Mouse (Mus musculus) ES-E14 (cell line): ENCODE data around the gene Ndufa10. TPM values are rescaled to one million over a fixed set of nuclear protein-coding genes. Genes with fewer than 3 reads are reported as not detected.

Source experiments
- DNase-seq: peaks from one replicate; pipeline ENCODE4 v3.0.0-alpha.2; 2013; ENCODE audit warnings: low read depth, low spot score
- H3K27ac ChIP-seq: 2 replicates; pipeline ENCODE4 v1.5.1; 2012; ENCODE audit warnings: low read depth, mild to moderate bottlenecking, low read length, moderate library complexity, mixed read lengths; ENCODE audit not compliant: poor library complexity, insufficient read depth, severe bottlenecking
- H3K36me3 ChIP-seq: 2 replicates; pipeline ENCODE4 v1.6.1; 2012; ENCODE audit warnings: mild to moderate bottlenecking, low read length, moderate library complexity, mixed read lengths; ENCODE audit not compliant: control insufficient read depth, poor library complexity, insufficient read depth, severe bottlenecking
- H3K4me1 ChIP-seq, 2 experiments: fragments of 150-350 bp in 1 of 2; sonication (generic) in 1 of 2; 2 replicates each; pipeline ENCODE4 v1.6.1; 2012; ENCODE audit warnings: low read length in 2 of 2, mild to moderate bottlenecking in 1 of 2, mixed read lengths in 1 of 2; ENCODE audit not compliant: control insufficient read depth in 2 of 2, insufficient read depth in 2 of 2, poor library complexity in 1 of 2
- H3K4me3 ChIP-seq, 2 experiments: fragments of 150-350 bp in 1 of 2; sonication (generic) in 1 of 2; 2 replicates each; pipeline ENCODE4 v1.5.1; 2012; ENCODE audit warnings: low read length in 2 of 2, low read depth in 1 of 2, mild to moderate bottlenecking in 1 of 2, mixed read lengths in 1 of 2; ENCODE audit not compliant: insufficient read depth in 1 of 2, poor library complexity in 1 of 2, severe bottlenecking in 1 of 2
- H3K9ac ChIP-seq: 2 replicates; pipeline ENCODE4 v1.6.1; 2012; ENCODE audit warnings: low read depth, mild to moderate bottlenecking, low read length, mixed read lengths; ENCODE audit not compliant: poor library complexity, insufficient read depth, severe bottlenecking
- H3K9me3 ChIP-seq: fragments of 150-350 bp; sonication (generic); 2 replicates; pipeline ENCODE4 v1.6.1; 2012; ENCODE audit warnings: low read depth, mild to moderate bottlenecking, low read length; ENCODE audit not compliant: control insufficient read depth, insufficient read depth
- CHD2 ChIP-seq: IDR thresholded peaks from 2 replicates; pipeline ENCODE4 v1.6.1; 2014; ENCODE audit warnings: mild to moderate bottlenecking, low read depth, low read length, inconsistent platforms
- HCFC1 ChIP-seq: IDR thresholded peaks from 2 replicates; pipeline ENCODE4 v1.6.1; 2012; ENCODE audit warnings: low read length, inconsistent platforms, borderline replicate concordance; ENCODE audit not compliant: insufficient read depth
- MAFK ChIP-seq: IDR thresholded peaks from 2 replicates; pipeline ENCODE4 v1.6.1; 2014; ENCODE audit warnings: mild to moderate bottlenecking, low read depth, low read length, inconsistent platforms; ENCODE audit not compliant: insufficient read depth
- ZC3H11A ChIP-seq: IDR thresholded peaks from 2 replicates; pipeline ENCODE4 v1.6.1; 2012; ENCODE audit warnings: low read depth, mild to moderate bottlenecking, inconsistent platforms, low read length, borderline replicate concordance
- ZNF384 ChIP-seq: IDR thresholded peaks from 2 replicates; pipeline ENCODE4 v1.6.1; 2012; ENCODE audit warnings: low read depth, low read length, inconsistent platforms
- in situ Hi-C, 2 experiments: fragments of 600-800 bp; cut with MboI; formaldehyde crosslinking; loops; one replicate each; pipeline ENCODE4 v1.15.1; 2025; ENCODE audit warnings: low sequenced_read_pairs in 2 of 2, inconsistent platforms in 1 of 2; ENCODE audit not compliant: unreplicated experiment in 2 of 2
- total RNA-seq: library from RNA; depleted of rRNA; stranded (reverse); fragments of 300-350 nt; gene quantifications from 2 replicates; pipeline ENCODE4 v1.2.3, GENCODE M21; 2012; rRNA removed

Ndufa10 gene
- total RNA-seq, 1 experiment, result 136 TPM

DNA sequence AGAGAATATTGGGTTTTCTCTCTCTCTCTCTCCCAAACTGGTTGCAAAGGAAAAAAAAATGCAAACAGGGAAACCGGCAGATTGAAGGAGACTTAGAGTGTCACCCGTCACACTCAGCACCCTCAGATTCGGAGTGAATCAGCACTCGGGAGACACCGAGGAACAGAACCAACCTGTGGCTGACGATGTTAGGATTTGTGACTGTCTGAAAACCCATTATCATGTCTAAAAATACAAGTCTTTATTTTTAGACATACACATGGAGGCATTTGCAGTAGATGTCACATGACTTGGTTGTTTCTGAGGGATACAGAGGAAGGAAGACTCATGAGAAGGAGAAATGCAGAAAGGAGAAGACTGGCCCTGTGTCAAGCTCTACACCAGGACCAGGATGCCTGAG lies 80.5 kb downstream of the Ndufa10 start:
- H3K4me1 ChIP-seq, result 0 out of 4 replicates have a peak, but pooled peaks cover 0 to 2% of the 10 kb centered on the region in 2 experiments

More for the DNA sequence above, 80.5 kb downstream of the Ndufa10 start:
- Histone ChIP-seq H3K27ac (no peak overlapping the region), H3K9ac (no peak overlapping the region), H3K4me3 (no peak overlapping the region), H3K36me3 (no peaks in the 10 kb centered on the region), H3K9me3 (no peaks in the 10 kb centered on the region)
- DNase-seq, result no peak
- in situ Hi-C loops, result no loop called here
- TF ChIP-seq ZNF384 (no peak), ZC3H11A (no peak), MAFK (no peak), HCFC1 (no peak), CHD2 (no peak)

Other genes with a start within 250 kb of the Ndufa10 start
- gene Olfr1416, start 11.3 kb upstream of the Ndufa10 start, total RNA-seq, result not detected in 2 replicates
- not detected in 2 replicates for gene Olfr1415, start 22.2 kb upstream of the Ndufa10 start, total RNA-seq
- not detected in 2 replicates for gene Olfr1414, start 44.8 kb upstream of the Ndufa10 start, total RNA-seq
- gene Olfr1413, start 97.5 kb upstream of the Ndufa10 start, total RNA-seq, result not detected in 2 replicates
- not detected in 2 replicates for gene Olfr1412, start 111.9 kb upstream of the Ndufa10 start, total RNA-seq
- gene Olfr1411, start 120.6 kb upstream of the Ndufa10 start, total RNA-seq, result not detected in 2 replicates
- gene Olfr1410, start 131.9 kb upstream of the Ndufa10 start, total RNA-seq, result 0.05 and 0.09 TPM in 2 replicates
- gene Olfr12, start 143.9 kb upstream of the Ndufa10 start, total RNA-seq, result 0.05 and 0.22 TPM in 2 replicates
- gene Cops9, start 168.1 kb upstream of the Ndufa10 start, total RNA-seq, result 124 and 176 TPM in 2 replicates
- gene Otos, start 175.0 kb upstream of the Ndufa10 start, total RNA-seq, result 0.26 TPM in 1 of 2 replicates, not detected in the other